Mouse (Mus musculus): ENCODE measurements around the gene Ttc21b. TPM values are rescaled to one million over a fixed set of nuclear protein-coding genes. Genes with fewer than 3 reads are reported as not detected.
"Not testable (repeated sequence)": the region's sequence is repeated elsewhere in the genome, so short reads cannot be mapped to it uniquely, and the experiment has no call there.

Ttc21b gene
- polyA plus RNA-seq, 1 experiment from 2014 or later: 10.9 TPM

- not testable (repeated sequence) for H3K27ac ChIP-seq; DNase-seq (ENCODE audit: low spot score); H3K4me3 ChIP-seq; H3K27me3 ChIP-seq (ENCODE audit: insufficient read depth, poor library complexity, severe bottlenecking); H3K4me1 ChIP-seq (replicated peaks); H3K9me3 ChIP-seq
- 97% methylated on average over 12 of the region's 12 CpGs for WGBS
- H3K36me3 ChIP-seq: peaks cover 29% of the 10 kb centered on the region
Observed at GRCm38 (mm10) chr2:66189197-66189596, 67.2 kb downstream of the Ttc21b start.

- WGBS: 81% methylated on average over 6 of the region's 6 CpGs
- Histone ChIP-seq H3K9me3 (no peaks in the 10 kb centered on the region), H3K4me1 (replicated peaks) (peaks cover 2% of the 10 kb centered on the region; the same call in 1 of the 2 replicates), H3K27ac (no peak overlapping the region), H3K4me3 (no peak overlapping the region), H3K36me3 (peaks cover 24% of the 10 kb centered on the region), H3K27me3 (ENCODE audit: insufficient read depth, poor library complexity, severe bottlenecking) (no peaks in the 10 kb centered on the region)
- DNase-seq (ENCODE audit: low spot score): no peak
Observed at GRCm38 (mm10) chr2:66187520-66187919, 68.9 kb downstream of the Ttc21b start.

- 85% methylated on average over 7 of the region's 7 CpGs for WGBS
- no peak for DNase-seq (ENCODE audit: low spot score)
- peaks cover 19% of the 10 kb centered on the region for H3K36me3 ChIP-seq
- H3K4me3 ChIP-seq: no peak overlapping the region
- H3K27ac ChIP-seq: no peak overlapping the region
- H3K27me3 ChIP-seq (ENCODE audit: insufficient read depth, poor library complexity, severe bottlenecking): no peaks in the 10 kb centered on the region
- peaks cover 11% of the 10 kb centered on the region for H3K4me1 ChIP-seq (replicated peaks)
- no peaks in the 10 kb centered on the region for H3K9me3 ChIP-seq
Observed at GRCm38 (mm10) chr2:66184431-66185164, 71.8 kb downstream of the Ttc21b start.

GRCm38 (mm10) chr2:66180293-66180692, 76.1 kb downstream of the Ttc21b start:
- peaks cover 40% of the 10 kb centered on the region for H3K4me1 ChIP-seq (replicated peaks)
- no peaks in the 10 kb centered on the region for H3K9me3 ChIP-seq
- no peak overlapping the region for H3K4me3 ChIP-seq
- peaks cover 5% of the 10 kb centered on the region; the same call in 1 of the 2 replicates for H3K36me3 ChIP-seq
- WGBS: 52% methylated on average over 10 of the region's 10 CpGs
- H3K27me3 ChIP-seq (ENCODE audit: insufficient read depth, poor library complexity, severe bottlenecking): no peaks in the 10 kb centered on the region
- peak; percentile 41 for DNase-seq (ENCODE audit: low spot score)
- peak overlapping the region; percentile 56; the same call in 1 of the 2 replicates for H3K27ac ChIP-seq

- no peak for DNase-seq (ENCODE audit: low spot score)
- Histone ChIP-seq H3K4me3 (no peak overlapping the region), H3K27ac (peak overlapping the region; percentile 81), H3K9me3 (no peaks in the 10 kb centered on the region), H3K4me1 (replicated peaks) (peaks cover 40% of the 10 kb centered on the region), H3K27me3 (ENCODE audit: insufficient read depth, poor library complexity, severe bottlenecking) (no peaks in the 10 kb centered on the region), H3K36me3 (peaks cover 5% of the 10 kb centered on the region; the same call in 1 of the 2 replicates)
- WGBS: 69% methylated on average over 10 of the region's 10 CpGs
Observed at GRCm38 (mm10) chr2:66179782-66180181, 76.6 kb downstream of the Ttc21b start.

GRCm38 (mm10) chr2:66178848-66179215, 77.6 kb downstream of the Ttc21b start:
- DNase-seq (ENCODE audit: low spot score): no peak
- no peaks in the 10 kb centered on the region for H3K27me3 ChIP-seq (ENCODE audit: insufficient read depth, poor library complexity, severe bottlenecking)
- no peaks in the 10 kb centered on the region for H3K9me3 ChIP-seq
- H3K4me1 ChIP-seq (replicated peaks): peaks cover 40% of the 10 kb centered on the region
- 0 out of 2 replicates have a peak overlapping the region, but pooled peaks have one; percentile 35 for H3K4me3 ChIP-seq
- 34% methylated on average over 5 of the region's 5 CpGs for WGBS
- peaks cover 5% of the 10 kb centered on the region; the same call in 1 of the 2 replicates for H3K36me3 ChIP-seq
- H3K27ac ChIP-seq: peak overlapping the region; percentile 81

GRCm38 (mm10) chr2:66177886-66178847, 78.2 kb downstream of the Ttc21b start:
- H3K4me1 ChIP-seq (replicated peaks): peaks cover 38% of the 10 kb centered on the region
- H3K27ac ChIP-seq: peak overlapping the region; percentile 81
- H3K36me3 ChIP-seq: peaks cover 5% of the 10 kb centered on the region; the same call in 1 of the 2 replicates
- WGBS: 37% methylated on average over 9 of the region's 9 CpGs
- DNase-seq (ENCODE audit: low spot score): peak; percentile 58
- no peaks in the 10 kb centered on the region for H3K27me3 ChIP-seq (ENCODE audit: insufficient read depth, poor library complexity, severe bottlenecking)
- H3K4me3 ChIP-seq: peak overlapping the region; percentile 35
- H3K9me3 ChIP-seq: no peaks in the 10 kb centered on the region

GRCm38 (mm10) chr2:66177017-66177416, 79.4 kb downstream of the Ttc21b start:
- Histone ChIP-seq H3K27me3 (ENCODE audit: insufficient read depth, poor library complexity, severe bottlenecking) (no peaks in the 10 kb centered on the region), H3K36me3 (no peaks in the 10 kb centered on the region), H3K9me3 (no peaks in the 10 kb centered on the region), H3K4me1 (replicated peaks) (peaks cover 42% of the 10 kb centered on the region), H3K4me3 (no peak overlapping the region), H3K27ac (peak overlapping the region; percentile 76)
- 65% methylated on average over 7 of the region's 7 CpGs for WGBS
- DNase-seq (ENCODE audit: low spot score): no peak

- Histone ChIP-seq H3K27ac (0 out of 2 replicates have a peak overlapping the region, but pooled peaks have one; percentile 19), H3K9me3 (no peaks in the 10 kb centered on the region), H3K36me3 (no peaks in the 10 kb centered on the region), H3K27me3 (ENCODE audit: insufficient read depth, poor library complexity, severe bottlenecking) (no peaks in the 10 kb centered on the region), H3K4me3 (no peak overlapping the region), H3K4me1 (replicated peaks) (peaks cover 23% of the 10 kb centered on the region)
- 68% methylated on average over 5 of the region's 5 CpGs for WGBS
- DNase-seq (ENCODE audit: low spot score): no peak
Observed at GRCm38 (mm10) chr2:66173134-66173533, 83.3 kb downstream of the Ttc21b start.

- 71% methylated on average over 3 of the region's 3 CpGs for WGBS
- H3K27me3 ChIP-seq (ENCODE audit: insufficient read depth, poor library complexity, severe bottlenecking): no peaks in the 10 kb centered on the region
- no peak for DNase-seq (ENCODE audit: low spot score)
- no peaks in the 10 kb centered on the region for H3K9me3 ChIP-seq
- H3K4me1 ChIP-seq (replicated peaks): peaks cover 9% of the 10 kb centered on the region
- H3K27ac ChIP-seq: no peak overlapping the region
- H3K36me3 ChIP-seq: no peaks in the 10 kb centered on the region
- no peak overlapping the region for H3K4me3 ChIP-seq
Observed at GRCm38 (mm10) chr2:66171643-66172042, 84.8 kb downstream of the Ttc21b start.

GRCm38 (mm10) chr2:66170721-66171120, 85.7 kb downstream of the Ttc21b start:
- no peaks in the 10 kb centered on the region for H3K9me3 ChIP-seq
- H3K36me3 ChIP-seq: no peaks in the 10 kb centered on the region
- H3K4me1 ChIP-seq (replicated peaks): peaks cover 9% of the 10 kb centered on the region
- WGBS: 80% methylated on average over 11 of the region's 11 CpGs
- H3K4me3 ChIP-seq: no peak overlapping the region
- no peak overlapping the region for H3K27ac ChIP-seq
- no peak for DNase-seq (ENCODE audit: low spot score)
- no peaks in the 10 kb centered on the region for H3K27me3 ChIP-seq (ENCODE audit: insufficient read depth, poor library complexity, severe bottlenecking)

GRCm38 (mm10) chr2:66165025-66165424, 91.4 kb downstream of the Ttc21b start:
- WGBS: 92% methylated on average over 8 of the region's 8 CpGs
- H3K36me3 ChIP-seq: no peaks in the 10 kb centered on the region
- DNase-seq (ENCODE audit: low spot score): no peak
- no peaks in the 10 kb centered on the region for H3K4me1 ChIP-seq (replicated peaks)
- H3K4me3 ChIP-seq: no peak overlapping the region
- H3K27me3 ChIP-seq (ENCODE audit: insufficient read depth, poor library complexity, severe bottlenecking): no peaks in the 10 kb centered on the region
- no peaks in the 10 kb centered on the region for H3K9me3 ChIP-seq
- no peak overlapping the region for H3K27ac ChIP-seq

All from hindbrain, embryonic 10.5 days (tissue).